Mouse (Mus musculus) stomach, postnatal 0 days (tissue): Measurements from ENCODE around the gene Gm266.

Experiments used
- CTCF ChIP-seq: IDR thresholded peaks from 2 replicates; pipeline ENCODE4 v1.5.1; 2016; ENCODE audit warnings: antibody characterized with exemption, low read depth, mild to moderate bottlenecking, moderate library complexity
- EP300 ChIP-seq: optimal IDR thresholded peaks from 2 replicates; pipeline ENCODE3; 2016; ENCODE audit warnings: antibody characterized with exemption

DNA sequence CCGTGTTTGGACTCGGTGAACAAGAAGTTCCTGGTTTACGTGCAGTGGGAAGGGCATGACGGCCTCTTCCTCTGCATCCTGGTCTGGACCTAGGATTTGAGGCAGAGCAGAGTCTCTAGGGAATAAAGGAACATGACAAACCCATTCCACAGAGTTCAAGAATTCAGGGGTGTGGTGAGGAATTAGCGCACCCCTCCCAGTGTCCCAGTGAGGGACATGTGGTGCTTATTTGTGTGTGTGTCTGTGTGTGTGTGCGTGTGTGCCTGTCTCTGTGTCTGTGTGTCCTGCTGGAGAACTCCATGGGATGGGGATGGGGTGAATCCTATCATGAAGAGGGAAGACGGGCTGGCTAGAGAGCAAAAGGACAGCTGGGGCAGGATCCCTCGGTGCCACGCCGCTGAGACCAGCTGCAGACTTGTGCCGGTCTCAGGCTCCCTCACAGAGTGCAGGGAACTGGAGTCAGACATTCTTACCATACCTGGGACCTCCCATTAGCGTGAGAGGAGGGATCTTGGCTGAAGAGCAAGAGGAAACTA is 30.2 kb downstream of the Gm266 start:
- TF ChIP-seq CTCF: no peak
- TF ChIP-seq EP300: no peak
